Mouse (Mus musculus) ovary, adult 18-20 months (tissue): ENCODE results near the gene Abcg4.
"Not testable (repeated sequence)": the region's sequence is repeated elsewhere in the genome, so short reads cannot be mapped to it uniquely, and the experiment has no call there.

Source experiments
- DNase-seq: peaks from one replicate; pipeline ENCODE4 v3.0.0; 2022; ENCODE audit warnings: low spot score, mixed read lengths

Abcg4 gene

GRCm38 (mm10) chr9:44319887-44320798 lies 31.7 kb upstream of the Abcg4 start, which contains the start of gene C2cd2l:
Gene C2cd2l (minus strand): TSS chr9:44320285.
- peak; percentile 91 for DNase-seq

GRCm38 (mm10) chr9:44319105-44319886 lies 30.9 kb upstream of the Abcg4 start:
- DNase-seq, result no peak

GRCm38 (mm10) chr9:44318826-44319095 lies 30.3 kb upstream of the Abcg4 start:
- no peak for DNase-seq

GRCm38 (mm10) chr9:44318076-44318825 lies 29.8 kb upstream of the Abcg4 start:
- DNase-seq, result no peak

- DNase-seq, result no peak
Measured at GRCm38 (mm10) chr9:44317452-44317851, 29.0 kb upstream of the Abcg4 start.

GRCm38 (mm10) chr9:44314910-44315309 lies 26.5 kb upstream of the Abcg4 start:
- no peak for DNase-seq

- DNase-seq, result no peak
Measured at GRCm38 (mm10) chr9:44314257-44314547, 25.8 kb upstream of the Abcg4 start.

- DNase-seq, result no peak
Measured at GRCm38 (mm10) chr9:44313476-44314256, 25.3 kb upstream of the Abcg4 start.

- no peak for DNase-seq
Measured at GRCm38 (mm10) chr9:44311136-44312134, 23.0 kb upstream of the Abcg4 start.

- DNase-seq, result no peak
Measured at GRCm38 (mm10) chr9:44310750-44311135, 22.3 kb upstream of the Abcg4 start.

- DNase-seq, result no peak
Measured at GRCm38 (mm10) chr9:44309756-44310155, 21.3 kb upstream of the Abcg4 start.

GRCm38 (mm10) chr9:44307248-44307647 lies 18.8 kb upstream of the Abcg4 start:
- DNase-seq, result no peak

- DNase-seq, result no peak
Measured at GRCm38 (mm10) chr9:44306532-44306931, 18.1 kb upstream of the Abcg4 start.

- peak; percentile 99 for DNase-seq
Measured at GRCm38 (mm10) chr9:44305466-44306079, 17.2 kb upstream of the Abcg4 start, which contains the start of gene Hinfp. Gene Hinfp (minus strand): TSS chr9:44305671.

- not testable (repeated sequence) for DNase-seq
Measured at GRCm38 (mm10) chr9:44300001-44300400, 11.6 kb upstream of the Abcg4 start.

GRCm38 (mm10) chr9:44292490-44292889 lies 4.1 kb upstream of the Abcg4 start:
- DNase-seq, result no peak

- no peak for DNase-seq
Measured at GRCm38 (mm10) chr9:44288959-44289291, 510 bp upstream of the Abcg4 start.

- peak; percentile 41 for DNase-seq
Measured at GRCm38 (mm10) chr9:44287401-44288075, 877 bp downstream of the Abcg4 start.

GRCm38 (mm10) chr9:44287003-44287400 lies 1.4 kb downstream of the Abcg4 start:
- DNase-seq, result no peak
